Mouse (Mus musculus) lung, postnatal 0 days (tissue): Measurements from ENCODE around the gene Tmem238l. TPM values are rescaled to one million over a fixed set of nuclear protein-coding genes. Genes with fewer than 3 reads are reported as not detected.

Source experiments
- ATAC-seq: fragments of 200-750 bp; cut with Nextera tagmentation; 2 replicates; pipeline ENCODE4 v1.8.0; 2017; ENCODE audit warnings: moderate library complexity
- DNase-seq: peaks from one replicate; pipeline ENCODE4 v3.0.0-alpha.2; 2016; ENCODE audit warnings: low spot score
- H3K27ac ChIP-seq: fragments of 300-500 bp; sonication (generic); 2 replicates; pipeline ENCODE4 v1.5.1; 2014; ENCODE audit warnings: antibody characterized with exemption, mild to moderate bottlenecking, low read length, mixed read lengths
- H3K27me3 ChIP-seq: fragments of 300-500 bp; sonication (generic); replicated peaks from 2 replicates; pipeline ENCODE4 v1.6.1; 2014; ENCODE audit warnings: low read length, mixed read lengths; ENCODE audit not compliant: insufficient read depth
- H3K36me3 ChIP-seq: fragments of 300-500 bp; sonication (generic); 2 replicates; pipeline ENCODE4 v1.6.1; 2014; ENCODE audit warnings: low read length, mixed read lengths; ENCODE audit not compliant: insufficient read depth
- H3K4me1 ChIP-seq: fragments of 300-500 bp; sonication (generic); 2 replicates; pipeline ENCODE4 v1.6.1; 2014; ENCODE audit warnings: antibody characterized with exemption, low read depth, low read length, mixed read lengths; ENCODE audit not compliant: insufficient read depth
- H3K4me2 ChIP-seq: fragments of 300-500 bp; sonication (generic); replicated peaks from 2 replicates; pipeline ENCODE4 v1.6.1; 2014; ENCODE audit warnings: low read depth, mild to moderate bottlenecking, low read length, moderate library complexity, mixed read lengths
- H3K4me3 ChIP-seq: fragments of 300-500 bp; sonication (generic); 2 replicates; pipeline ENCODE4 v1.5.1; 2014; ENCODE audit warnings: low read depth, low read length
- H3K9ac ChIP-seq: fragments of 300-500 bp; sonication (generic); replicated peaks from 2 replicates; pipeline ENCODE4 v1.6.1; 2014; ENCODE audit warnings: low read depth, mild to moderate bottlenecking
- H3K9me3 ChIP-seq: fragments of 300-500 bp; sonication (generic); 2 replicates; pipeline ENCODE4 v1.6.1; 2016; ENCODE audit warnings: low read length, mixed read lengths
- CTCF ChIP-seq: IDR thresholded peaks from 2 replicates; pipeline ENCODE4 v1.5.1; 2016; ENCODE audit warnings: antibody characterized with exemption, mild to moderate bottlenecking
- EP300 ChIP-seq: IDR thresholded peaks from 2 replicates; pipeline ENCODE4 v1.6.1; 2016; ENCODE audit warnings: antibody characterized with exemption, mild to moderate bottlenecking, control low read depth
- WGBS: fragments of 180-500 bp; shearing (Covaris S2); extraction: QIAGEN DNeasy Blood & Tissue Kit; methylation state at CpG from one replicate; pipeline ENCODE4 v1.1.7; 2014; 5-methylcytosine and 5-hydroxymethylcytosine counted together
- polyA plus RNA-seq: library from polyadenylated mRNA; unstranded; fragments of >200 nt; fragmentation: Nextera tagmentation; extraction: Ambion mirVana; gene quantifications from 2 replicates; pipeline ENCODE4 v1.2.1, GENCODE M21; 2015

Gene Tmem238l
- polyA plus RNA-seq, 1 experiment from 2014 or later: not detected

- H3K9ac ChIP-seq: peak overlapping the region; percentile 5; the same call in 1 of the 2 replicates
- DNase-seq: peak; percentile 79
- H3K27me3 ChIP-seq: no peaks in the 10 kb centered on the region
- peak overlapping the region; percentile 74 for H3K4me2 ChIP-seq
- 6% methylated on average over 28 of the region's 28 CpGs for WGBS
- no peaks in the 10 kb centered on the region for H3K9me3 ChIP-seq
- H3K27ac ChIP-seq: peak overlapping the region; percentile 7
- TF ChIP-seq CTCF: peak; percentile 98
- no peak for TF ChIP-seq EP300
- no peaks in the 10 kb centered on the region for H3K4me1 ChIP-seq
- peak overlapping the region; percentile 43 for H3K4me3 ChIP-seq
- ATAC-seq: peak; percentile 70
- no peaks in the 10 kb centered on the region for H3K36me3 ChIP-seq
Observed at GRCm38 (mm10) chr11:66984165-66985135, 28.0 kb downstream of the Tmem238l start.

GRCm38 (mm10) chr11:66985136-66985702 is 28.8 kb downstream of the Tmem238l start:
- peak; percentile 29 for DNase-seq

GRCm38 (mm10) chr11:66992150-66992549 is 35.7 kb downstream of the Tmem238l start:
- Histone ChIP-seq H3K36me3 (no peaks in the 10 kb centered on the region), H3K4me2 (no peak overlapping the region), H3K9me3 (no peaks in the 10 kb centered on the region), H3K4me3 (no peak overlapping the region), H3K4me1 (no peaks in the 10 kb centered on the region), H3K9ac (no peak overlapping the region), H3K27me3 (no peaks in the 10 kb centered on the region), H3K27ac (no peak overlapping the region)
- 71% methylated on average over 2 of the region's 2 CpGs for WGBS
- DNase-seq: no peak
- TF ChIP-seq CTCF (no peak), EP300 (no peak)
- no peak for ATAC-seq

More at GRCm38 (mm10) chr11:66985136-66985702, 28.8 kb downstream of the Tmem238l start:
- no peaks in the 10 kb centered on the region for H3K36me3 ChIP-seq
- no peaks in the 10 kb centered on the region for H3K27me3 ChIP-seq
- H3K9ac ChIP-seq: peak overlapping the region; percentile 5; the same call in 1 of the 2 replicates
- no peak for ATAC-seq
- TF ChIP-seq CTCF (no peak), EP300 (0 out of 2 replicates have a peak, but pooled peaks have one; percentile 11)
- peak overlapping the region; percentile 74 for H3K4me2 ChIP-seq
- no peak overlapping the region for H3K27ac ChIP-seq
- 25% methylated on average over 11 of the region's 11 CpGs for WGBS
- H3K4me1 ChIP-seq: no peaks in the 10 kb centered on the region
- H3K9me3 ChIP-seq: no peaks in the 10 kb centered on the region
- peak overlapping the region; percentile 43 for H3K4me3 ChIP-seq

- Histone ChIP-seq H3K4me2 (no peak overlapping the region), H3K9ac (no peak overlapping the region), H3K4me3 (no peak overlapping the region), H3K27me3 (no peaks in the 10 kb centered on the region), H3K9me3 (no peaks in the 10 kb centered on the region), H3K4me1 (no peaks in the 10 kb centered on the region), H3K36me3 (no peaks in the 10 kb centered on the region), H3K27ac (no peak overlapping the region)
- ATAC-seq: no peak
- WGBS: 12% methylated on average over 1 of the region's 1 CpGs
- DNase-seq: no peak
- TF ChIP-seq EP300 (no peak), CTCF (no peak)
Observed at GRCm38 (mm10) chr11:66993674-66994073, 37.2 kb downstream of the Tmem238l start.

- H3K27me3 ChIP-seq: no peaks in the 10 kb centered on the region
- no peak for DNase-seq
- no peak overlapping the region for H3K9ac ChIP-seq
- H3K27ac ChIP-seq: no peak overlapping the region
- 0 out of 2 replicates have a peak, but pooled peaks cover 4% of the 10 kb centered on the region for H3K4me1 ChIP-seq
- TF ChIP-seq CTCF: no peak
- no peak for TF ChIP-seq EP300
- H3K4me2 ChIP-seq: no peak overlapping the region
- 58% methylated on average over 4 of the region's 4 CpGs for WGBS
- H3K9me3 ChIP-seq: no peaks in the 10 kb centered on the region
- H3K4me3 ChIP-seq: no peak overlapping the region
- no peak for ATAC-seq
- no peaks in the 10 kb centered on the region for H3K36me3 ChIP-seq
Observed at GRCm38 (mm10) chr11:66996446-66996845, 40.0 kb downstream of the Tmem238l start.
